Mouse (Mus musculus) spleen, embryonic (tissue): ENCODE measurements around the gene Fam57a.

ENCODE experiments used
- CTCF ChIA-PET: fragments of 350-600 bp; sonication (Branson Sonifier 250); formaldehyde crosslinking; loops from one replicate; lab custom pipeline; 2022; lab: Charles Lee

The Fam57a gene

GRCm38 (mm10) chr11:76179495-76180145 is at the start of gene Fam57a, which contains the start of gene Vps53:
Gene Fam57a (plus strand): TSS chr11:76179671.
Gene Vps53 (minus strand): TSS chr11:76179647.
- CTCF ChIA-PET, result no interaction called here

- CTCF ChIA-PET, result interaction anchor here (0.6 kb wide), 1 partner anchor 362 kb away, joined by 3 read pairs; no protein-coding TSS in a partner anchor
Observed at GRCm38 (mm10) chr11:76130859-76131258, 48.6 kb upstream of the Fam57a start.

- CTCF ChIA-PET, result no interaction called here
Observed at GRCm38 (mm10) chr11:76135641-76136437, 43.6 kb upstream of the Fam57a start.

- CTCF ChIA-PET, result interaction anchor here (0.5 to 0.6 kb wide), 2 partner anchors 17 to 388 kb away, joined by 3 to 5 read pairs; no protein-coding TSS in a partner anchor
Observed at GRCm38 (mm10) chr11:76137996-76138395, 41.5 kb upstream of the Fam57a start.

- CTCF ChIA-PET, result no interaction called here
Observed at GRCm38 (mm10) chr11:76144386-76144785, 35.1 kb upstream of the Fam57a start.

GRCm38 (mm10) chr11:76145169-76145568 is 34.3 kb upstream of the Fam57a start:
- CTCF ChIA-PET, result no interaction called here

GRCm38 (mm10) chr11:76146187-76147010 is 33.1 kb upstream of the Fam57a start:
- CTCF ChIA-PET, result no interaction called here

- CTCF ChIA-PET, result no interaction called here
Observed at GRCm38 (mm10) chr11:76148055-76149008, 31.1 kb upstream of the Fam57a start.

GRCm38 (mm10) chr11:76150980-76151379 is 28.5 kb upstream of the Fam57a start:
- CTCF ChIA-PET, result no interaction called here

- CTCF ChIA-PET, result no interaction called here
Observed at GRCm38 (mm10) chr11:76153236-76153951, 26.1 kb upstream of the Fam57a start.

GRCm38 (mm10) chr11:76154200-76154599 is 25.3 kb upstream of the Fam57a start:
- CTCF ChIA-PET, result no interaction called here

- CTCF ChIA-PET, result no interaction called here
Observed at GRCm38 (mm10) chr11:76154861-76155260, 24.6 kb upstream of the Fam57a start.

- CTCF ChIA-PET, result no interaction called here
Observed at GRCm38 (mm10) chr11:76158375-76158774, 21.1 kb upstream of the Fam57a start.

- CTCF ChIA-PET, result no interaction called here
Observed at GRCm38 (mm10) chr11:76160251-76160650, 19.2 kb upstream of the Fam57a start.

GRCm38 (mm10) chr11:76166657-76167056 is 12.8 kb upstream of the Fam57a start:
- CTCF ChIA-PET, result interaction anchor here (0.7 to 1.2 kb wide), 5 partner anchors 11 to 254 kb away, joined by 3 to 6 read pairs (median 3); no protein-coding TSS in a partner anchor

GRCm38 (mm10) chr11:76167079-76167765 is 12.2 kb upstream of the Fam57a start:
- CTCF ChIA-PET, result interaction anchor here (0.7 to 1.2 kb wide), 4 partner anchors 11 to 254 kb away, joined by 3 to 6 read pairs (median 3); no protein-coding TSS in a partner anchor

- CTCF ChIA-PET, result interaction anchor here (0.7 to 0.8 kb wide), 2 partner anchors 106 to 132 kb away, joined by 3 to 6 read pairs; no protein-coding TSS in a partner anchor
Observed at GRCm38 (mm10) chr11:76168976-76169375, 10.5 kb upstream of the Fam57a start.

- CTCF ChIA-PET, result interaction anchor here (0.6 kb wide), 1 partner anchor 14 kb away, joined by 3 read pairs; no protein-coding TSS in a partner anchor
Observed at GRCm38 (mm10) chr11:76170207-76170606, 9.3 kb upstream of the Fam57a start.
